Mouse (Mus musculus) liver, embryonic 13.5 days (tissue): ENCODE data around the gene Tenm2. TPM values are rescaled to one million over a fixed set of nuclear protein-coding genes. Genes with fewer than 3 reads are reported as not detected.

ENCODE experiments used
- ATAC-seq: fragments of 200-750 bp; cut with Nextera tagmentation; 2 replicates; pipeline ENCODE4 v1.8.0; 2017; ENCODE audit warnings: low read depth, mild to moderate bottlenecking, moderate number of reproducible peaks, moderate library complexity
- DNase-seq: peaks from one replicate; pipeline ENCODE4 v3.0.0; 2022
- H3K27ac ChIP-seq: fragments of 300-500 bp; sonication (generic); 2 replicates; pipeline ENCODE4 v1.5.1; 2015; ENCODE audit warnings: moderate library complexity, mild to moderate bottlenecking, inconsistent platforms
- H3K27me3 ChIP-seq: fragments of 300-500 bp; sonication (generic); 2 replicates; pipeline ENCODE4 v1.6.1; 2015; ENCODE audit warnings: mild to moderate bottlenecking, inconsistent platforms
- H3K36me3 ChIP-seq: fragments of 300-500 bp; sonication (generic); 2 replicates; pipeline ENCODE4 v1.6.1; 2015; ENCODE audit warnings: mild to moderate bottlenecking, inconsistent platforms
- H3K4me1 ChIP-seq: fragments of 300-500 bp; sonication (generic); replicated peaks from 2 replicates; pipeline ENCODE4 v1.6.1; 2015; ENCODE audit warnings: inconsistent platforms
- H3K4me2 ChIP-seq: fragments of 300-500 bp; sonication (generic); 2 replicates; pipeline ENCODE4 v1.6.1; 2015; ENCODE audit warnings: inconsistent platforms, mild to moderate bottlenecking, moderate library complexity
- H3K4me3 ChIP-seq: fragments of 300-500 bp; sonication (generic); replicated peaks from 2 replicates; pipeline ENCODE4 v1.5.1; 2015; ENCODE audit warnings: mild to moderate bottlenecking, inconsistent platforms
- H3K9ac ChIP-seq: fragments of 300-500 bp; sonication (generic); 2 replicates; pipeline ENCODE4 v1.6.1; 2015; ENCODE audit warnings: mild to moderate bottlenecking, inconsistent platforms
- H3K9me3 ChIP-seq: fragments of 300-500 bp; sonication (generic); replicated peaks from 2 replicates; pipeline ENCODE4 v1.6.1; 2016; ENCODE audit warnings: inconsistent platforms
- WGBS: fragments of 180-500 bp; shearing (Covaris S2); methylation state at CpG from one replicate; pipeline ENCODE4 v1.1.7; 2015; ENCODE audit not compliant: insufficient replicate concordance; 5-methylcytosine and 5-hydroxymethylcytosine counted together
- polyA plus RNA-seq: library from polyadenylated mRNA; unstranded; fragments of >200 nt; fragmentation: Nextera tagmentation; extraction: Ambion mirVana; gene quantifications from 2 replicates; pipeline ENCODE4 v1.2.1, GENCODE M21; 2015

Tenm2 gene
- polyA plus RNA-seq, 1 experiment from 2014 or later: 0.06 TPM

DNA sequence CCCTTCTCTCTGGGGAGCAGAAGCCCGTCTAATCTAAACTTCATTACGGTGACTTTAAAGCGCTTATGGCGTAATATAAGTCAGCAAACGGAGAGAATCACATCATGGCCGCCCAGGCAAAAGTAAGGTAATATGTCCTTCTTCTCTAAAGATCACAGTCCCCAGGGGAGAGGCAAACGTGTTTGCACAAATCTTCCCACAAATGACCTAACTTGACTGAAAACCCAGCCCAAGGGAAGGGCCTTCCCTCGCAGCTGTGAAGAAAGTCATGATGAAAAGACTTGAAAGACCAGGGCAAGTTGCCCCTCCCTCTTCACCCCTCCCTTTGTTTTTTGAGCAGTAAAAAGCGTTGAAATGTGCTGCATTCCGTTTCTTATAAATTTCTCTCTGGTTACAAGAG, 971.9 kb downstream of the Tenm2 start:
- DNase-seq (no peak), ATAC-seq (no peak)
- WGBS: 59% methylated on average over 10 of the region's 10 CpGs
- no peaks in the 10 kb centered on the region for H3K36me3 ChIP-seq
- no peak overlapping the region for H3K4me2 ChIP-seq
- H3K9me3 ChIP-seq: no peaks in the 10 kb centered on the region
- no peaks in the 10 kb centered on the region for H3K4me1 ChIP-seq
- no peak overlapping the region for H3K9ac ChIP-seq
- no peak overlapping the region for H3K27ac ChIP-seq
- H3K27me3 ChIP-seq: no peaks in the 10 kb centered on the region
- H3K4me3 ChIP-seq: no peak overlapping the region

DNA sequence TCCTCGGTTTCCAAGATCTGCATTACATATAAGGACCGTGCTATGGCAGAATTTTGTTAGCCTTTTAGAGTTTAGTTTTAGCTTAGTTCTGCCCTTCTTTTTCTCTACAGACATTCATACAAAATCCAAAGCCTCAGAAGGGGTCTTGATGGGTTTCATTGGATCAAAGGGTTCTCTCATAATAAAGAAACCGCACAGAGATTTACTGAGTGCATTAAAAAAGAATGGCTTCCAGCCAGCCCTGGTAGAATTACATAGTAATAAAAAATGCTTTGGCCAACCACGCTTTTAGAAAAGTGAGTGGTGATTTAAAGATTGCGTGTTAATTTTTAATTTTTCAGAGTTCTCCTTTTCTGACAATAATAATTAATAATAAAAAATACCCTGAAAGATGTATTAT, 978.6 kb downstream of the Tenm2 start:
- Histone ChIP-seq H3K36me3 (no peaks in the 10 kb centered on the region), H3K4me1 (no peaks in the 10 kb centered on the region), H3K9me3 (no peaks in the 10 kb centered on the region), H3K4me3 (no peak overlapping the region), H3K27me3 (no peaks in the 10 kb centered on the region), H3K4me2 (no peak overlapping the region), H3K9ac (no peak overlapping the region), H3K27ac (no peak overlapping the region)
- ATAC-seq: no peak
- DNase-seq: no peak
- 70% methylated on average over 5 of the region's 5 CpGs for WGBS

DNA sequence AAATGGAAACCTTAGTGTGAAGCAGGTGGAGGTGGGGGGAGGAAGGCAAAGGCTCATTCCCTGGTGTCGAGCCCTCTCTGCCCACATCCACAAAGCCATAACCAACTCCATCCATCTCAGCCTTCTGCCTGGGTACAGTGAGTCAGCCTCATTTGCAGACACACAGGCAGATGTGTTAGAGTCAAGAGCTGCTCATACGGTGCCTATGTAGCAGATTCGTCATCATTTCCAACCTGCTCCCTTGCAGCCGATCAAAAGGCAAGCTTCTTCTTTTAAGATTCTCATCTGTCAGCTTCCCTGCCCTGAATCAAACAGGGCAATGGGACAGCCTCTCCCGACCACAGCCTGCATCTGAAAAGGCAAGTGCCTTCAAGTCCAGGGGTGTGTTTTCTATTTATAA, 979.0 kb downstream of the Tenm2 start:
- Histone ChIP-seq H3K27ac (no peak overlapping the region), H3K36me3 (no peaks in the 10 kb centered on the region), H3K4me2 (no peak overlapping the region), H3K9ac (no peak overlapping the region), H3K4me1 (no peaks in the 10 kb centered on the region), H3K27me3 (no peaks in the 10 kb centered on the region), H3K9me3 (no peaks in the 10 kb centered on the region), H3K4me3 (no peak overlapping the region)
- ATAC-seq: no peak
- DNase-seq: no peak
- WGBS: 56% methylated on average over 5 of the region's 5 CpGs

- H3K9ac ChIP-seq: no peak overlapping the region
- WGBS: 65% methylated on average over 2 of the region's 2 CpGs
- no peak overlapping the region for H3K4me2 ChIP-seq
- DNase-seq (no peak), ATAC-seq (no peak)
- H3K27ac ChIP-seq: no peak overlapping the region
- no peaks in the 10 kb centered on the region for H3K36me3 ChIP-seq
- H3K4me3 ChIP-seq: no peak overlapping the region
- H3K27me3 ChIP-seq: no peaks in the 10 kb centered on the region
- H3K9me3 ChIP-seq: no peaks in the 10 kb centered on the region
- H3K4me1 ChIP-seq: no peaks in the 10 kb centered on the region
Observed at GRCm38 (mm10) chr11:36254019-36254418, 981.7 kb downstream of the Tenm2 start.

DNA sequence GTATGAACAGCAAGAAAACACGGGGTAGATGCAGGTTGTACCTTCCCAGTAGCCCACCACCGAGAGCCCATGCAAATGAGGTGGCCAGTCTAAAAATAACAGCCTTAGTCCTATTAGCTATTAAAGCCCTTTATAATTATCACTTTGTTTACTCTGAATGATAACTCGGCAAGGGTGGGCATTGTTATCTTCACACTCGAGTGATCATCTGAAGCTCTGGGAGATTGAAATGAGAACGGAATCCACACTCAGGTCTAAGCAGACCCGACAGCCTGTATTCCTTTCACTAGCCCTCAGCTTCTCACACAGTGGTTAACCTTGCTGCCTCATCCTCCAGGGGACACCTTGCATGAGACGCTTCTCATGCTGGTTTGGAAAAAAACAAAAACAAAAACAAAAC, 985.7 kb downstream of the Tenm2 start:
- H3K4me2 ChIP-seq: no peak overlapping the region
- 34% methylated on average over 7 of the region's 7 CpGs for WGBS
- H3K27me3 ChIP-seq: no peaks in the 10 kb centered on the region

DNA sequence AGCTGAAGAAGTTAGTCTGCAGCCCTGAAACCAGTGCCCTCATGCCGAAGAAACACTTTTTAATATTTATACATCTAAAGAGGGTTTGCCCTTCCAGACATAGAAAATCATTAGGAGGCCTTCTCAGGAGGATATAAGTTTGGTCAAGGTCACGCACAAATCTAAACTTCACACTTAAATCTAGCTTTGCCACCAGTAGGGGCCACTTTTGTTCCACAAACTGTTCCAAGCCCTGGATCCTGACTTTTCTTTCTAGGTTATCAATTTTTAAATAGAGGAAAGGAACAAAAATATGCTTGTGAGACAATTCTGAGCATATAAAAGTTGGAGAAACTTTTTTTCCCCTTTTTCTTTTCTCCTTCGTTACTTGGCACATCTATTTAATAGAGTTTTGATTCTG, 989.6 kb downstream of the Tenm2 start:
- WGBS: 63% methylated on average over 3 of the region's 3 CpGs
- H3K4me1 ChIP-seq: no peaks in the 10 kb centered on the region

More for the DNA sequence above, 985.7 kb downstream of the Tenm2 start:
- Histone ChIP-seq H3K36me3 (no peaks in the 10 kb centered on the region), H3K9me3 (no peaks in the 10 kb centered on the region), H3K4me3 (no peak overlapping the region), H3K4me1 (no peaks in the 10 kb centered on the region), H3K9ac (no peak overlapping the region), H3K27ac (no peak overlapping the region)
- ATAC-seq: no peak
- no peak for DNase-seq

DNA sequence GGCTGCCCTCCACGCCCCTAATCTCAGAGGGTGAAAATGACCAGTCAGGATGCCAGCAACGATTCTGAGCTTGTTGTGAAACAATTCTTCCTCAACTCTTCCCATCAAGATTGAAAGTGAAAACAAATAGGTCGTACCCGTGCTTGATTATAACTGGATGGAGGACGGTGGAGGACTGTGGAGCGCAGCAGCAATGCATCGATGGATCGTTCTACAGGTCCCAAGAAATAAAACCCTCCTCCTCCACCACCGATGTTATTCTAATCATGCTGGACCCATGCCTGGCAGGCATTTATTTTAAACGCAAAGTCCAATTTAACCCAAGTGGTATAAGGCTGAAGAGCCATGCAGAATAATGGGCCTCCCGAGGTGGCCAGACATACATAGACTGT, 991.3 kb downstream of the Tenm2 start:
- Histone ChIP-seq H3K4me3 (no peak overlapping the region), H3K9ac (no peak overlapping the region), H3K27me3 (no peaks in the 10 kb centered on the region), H3K9me3 (no peaks in the 10 kb centered on the region), H3K4me2 (no peak overlapping the region), H3K27ac (no peak overlapping the region), H3K4me1 (no peaks in the 10 kb centered on the region), H3K36me3 (no peaks in the 10 kb centered on the region)
- ATAC-seq (no peak), DNase-seq (no peak)
- WGBS: 79% methylated on average over 11 of the region's 11 CpGs

More for the DNA sequence above, 989.6 kb downstream of the Tenm2 start:
- ATAC-seq (no peak), DNase-seq (no peak)
- Histone ChIP-seq H3K27ac (no peak overlapping the region), H3K9ac (no peak overlapping the region), H3K9me3 (no peaks in the 10 kb centered on the region), H3K27me3 (no peaks in the 10 kb centered on the region), H3K4me2 (no peak overlapping the region), H3K4me3 (no peak overlapping the region), H3K36me3 (no peaks in the 10 kb centered on the region)

GRCm38 (mm10) chr11:36243747-36244490, 991.8 kb downstream of the Tenm2 start:
- WGBS: 63% methylated on average over 18 of the region's 18 CpGs
- DNase-seq (no peak), ATAC-seq (no peak)
- Histone ChIP-seq H3K36me3 (no peaks in the 10 kb centered on the region), H3K9me3 (no peaks in the 10 kb centered on the region), H3K4me1 (no peaks in the 10 kb centered on the region), H3K27me3 (no peaks in the 10 kb centered on the region), H3K4me3 (no peak overlapping the region), H3K4me2 (no peak overlapping the region), H3K27ac (no peak overlapping the region), H3K9ac (no peak overlapping the region)

DNA sequence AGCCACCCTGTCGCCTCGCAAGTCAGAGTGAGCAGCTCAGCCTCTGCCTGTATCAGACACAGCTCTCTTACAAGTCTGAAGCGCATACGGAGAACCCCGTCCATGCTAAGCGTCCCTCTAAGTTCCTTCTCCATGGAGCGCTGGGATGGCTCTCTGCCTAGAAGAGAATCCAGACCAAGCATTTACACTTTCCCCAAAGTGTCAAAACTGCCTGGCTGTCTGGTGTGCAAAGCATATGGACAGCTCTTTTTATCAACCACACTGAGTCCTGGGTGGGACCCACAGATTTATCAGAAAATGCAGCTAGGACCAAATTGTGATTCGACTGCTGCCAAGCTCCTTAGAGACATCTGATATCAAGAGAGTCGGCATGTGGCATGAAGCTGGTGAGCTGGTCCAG, 996.9 kb downstream of the Tenm2 start:
- H3K9me3 ChIP-seq: no peaks in the 10 kb centered on the region
- H3K36me3 ChIP-seq: no peaks in the 10 kb centered on the region
- no peak overlapping the region for H3K4me2 ChIP-seq
- WGBS: 71% methylated on average over 9 of the region's 9 CpGs
- no peak overlapping the region for H3K27ac ChIP-seq
- H3K4me1 ChIP-seq: no peaks in the 10 kb centered on the region
- ATAC-seq: no peak
- H3K4me3 ChIP-seq: no peak overlapping the region
- DNase-seq: no peak
- H3K27me3 ChIP-seq: no peaks in the 10 kb centered on the region
- no peak overlapping the region for H3K9ac ChIP-seq

DNA sequence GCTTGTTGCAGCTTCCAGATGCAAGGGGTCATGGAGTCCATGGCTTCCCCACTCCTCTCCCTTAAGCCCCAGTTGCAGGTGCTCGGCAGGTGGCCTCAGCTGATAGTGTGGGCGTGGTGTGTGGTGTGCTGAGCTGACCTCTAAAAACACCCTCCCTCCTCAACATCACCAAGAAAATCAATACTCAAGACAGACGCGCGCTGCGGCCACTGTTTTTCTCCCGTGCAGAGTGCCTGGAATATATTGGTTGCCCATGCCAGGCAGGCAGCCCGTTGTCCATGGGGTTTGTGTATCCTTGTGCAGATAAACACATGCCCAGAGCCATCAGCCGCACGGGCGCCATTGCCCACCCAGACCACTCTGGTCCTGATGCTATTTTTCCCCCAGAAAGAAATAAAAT, 1007.1 kb downstream of the Tenm2 start:
- ATAC-seq: no peak

DNA sequence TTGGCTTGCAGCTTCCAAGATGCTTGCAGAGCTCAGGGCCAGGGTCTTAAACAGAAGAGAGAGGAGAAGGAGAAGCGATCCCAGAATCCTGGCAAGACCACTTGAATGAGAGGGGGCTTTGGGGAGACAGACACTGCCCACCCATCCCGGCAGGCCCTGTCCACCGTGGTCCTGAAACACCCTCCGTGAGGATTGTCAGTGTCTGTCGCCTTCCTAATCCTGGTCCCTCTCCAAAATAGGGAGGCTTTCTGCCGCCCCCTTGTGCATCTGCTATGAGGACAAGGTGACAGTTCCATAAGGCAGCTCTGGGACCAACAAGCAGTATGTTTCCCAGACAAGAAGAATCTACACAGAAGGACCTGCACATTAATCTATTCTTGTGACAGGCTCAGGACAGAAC, 1007.6 kb downstream of the Tenm2 start:
- Histone ChIP-seq H3K27ac (no peak overlapping the region), H3K4me3 (no peak overlapping the region), H3K27me3 (no peaks in the 10 kb centered on the region), H3K4me1 (no peaks in the 10 kb centered on the region), H3K9ac (no peak overlapping the region), H3K9me3 (no peaks in the 10 kb centered on the region), H3K36me3 (no peaks in the 10 kb centered on the region), H3K4me2 (no peak overlapping the region)
- no peak for ATAC-seq
- DNase-seq: no peak
- 55% methylated on average over 6 of the region's 6 CpGs for WGBS

More for the DNA sequence above, 1007.1 kb downstream of the Tenm2 start:
- H3K9me3 ChIP-seq: no peaks in the 10 kb centered on the region
- H3K27ac ChIP-seq: no peak overlapping the region
- no peaks in the 10 kb centered on the region for H3K27me3 ChIP-seq
- no peak for DNase-seq
- 55% methylated on average over 11 of the region's 11 CpGs for WGBS
- no peaks in the 10 kb centered on the region for H3K4me1 ChIP-seq
- H3K9ac ChIP-seq: no peak overlapping the region
- H3K36me3 ChIP-seq: no peaks in the 10 kb centered on the region
- no peak overlapping the region for H3K4me2 ChIP-seq
- no peak overlapping the region for H3K4me3 ChIP-seq

DNA sequence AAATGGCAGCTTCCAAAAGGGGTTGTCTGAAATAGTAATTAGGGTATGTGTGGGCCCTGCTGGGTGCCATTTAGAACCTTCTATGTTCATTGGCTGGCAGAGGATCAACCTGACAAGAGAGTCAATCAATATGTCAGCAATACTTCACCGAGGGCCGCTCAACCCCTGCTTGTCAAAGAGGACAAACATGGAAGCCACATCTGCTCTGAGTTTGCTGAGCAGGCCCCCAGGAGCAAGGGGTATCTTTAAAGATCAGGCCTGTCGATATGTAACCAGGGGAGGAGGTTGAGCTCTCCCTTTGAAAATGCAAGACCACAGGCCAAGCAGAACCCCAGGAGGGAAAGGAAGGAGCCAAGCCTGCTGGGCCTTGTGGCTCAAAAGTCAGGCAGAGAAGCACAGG, 1009.7 kb downstream of the Tenm2 start:
- Histone ChIP-seq H3K36me3 (no peaks in the 10 kb centered on the region), H3K9ac (no peak overlapping the region), H3K27ac (no peak overlapping the region), H3K27me3 (no peaks in the 10 kb centered on the region), H3K9me3 (no peaks in the 10 kb centered on the region), H3K4me1 (no peaks in the 10 kb centered on the region), H3K4me3 (no peak overlapping the region), H3K4me2 (no peak overlapping the region)
- WGBS: 43% methylated on average over 3 of the region's 3 CpGs
- no peak for ATAC-seq
- DNase-seq: no peak
